Mouse (Mus musculus) cortical plate, adult 2 months (tissue): ENCODE measurements at regions not wholly inside any gene's neighbourhood (a gene's known extent, or its start where the extent isn't known, plus 50 kb on each side); places are given as distances from the start of the nearest gene placed in this dataset.

Source experiments
- H3K27ac ChIP-seq: fragments of 200-500 bp; 2 replicates; pipeline ENCODE4 v1.5.1; 2012; ENCODE audit warnings: low read length, control low read depth, inconsistent platforms; ENCODE audit not compliant: insufficient read depth
- H3K4me1 ChIP-seq: fragments of 200-500 bp; 2 replicates; pipeline ENCODE4 v1.6.1; 2011; ENCODE audit warnings: low read length; ENCODE audit not compliant: control insufficient read depth, insufficient read depth
- H3K4me3 ChIP-seq: fragments of 200-500 bp; 2 replicates; pipeline ENCODE4 v1.5.1; 2011; ENCODE audit warnings: mild to moderate bottlenecking, low read length, control low read depth; ENCODE audit not compliant: insufficient read depth
- CTCF ChIP-seq: fragments of 200-500 bp; IDR thresholded peaks from 2 replicates; pipeline ENCODE4 v1.5.1; 2011; ENCODE audit warnings: mild to moderate bottlenecking, control low read depth, low read length; ENCODE audit not compliant: insufficient read depth; ENCODE audit errors: extremely low read depth
- POLR2A ChIP-seq: fragments of 200-500 bp; IDR thresholded peaks from 2 replicates; pipeline ENCODE4 v1.6.1; 2011; ENCODE audit warnings: mild to moderate bottlenecking, low read length, control low read depth; ENCODE audit not compliant: insufficient read depth; ENCODE audit errors: extremely low read depth

- Histone ChIP-seq H3K4me3 (no peak overlapping the region), H3K4me1 (no peaks in the 10 kb centered on the region), H3K27ac (no peak overlapping the region)
- TF ChIP-seq POLR2A (no peak), CTCF (peak; percentile 31)
Measured at GRCm38 (mm10) chr6:31693047-31693446, 129.3 kb upstream of the Podxl start.

DNA sequence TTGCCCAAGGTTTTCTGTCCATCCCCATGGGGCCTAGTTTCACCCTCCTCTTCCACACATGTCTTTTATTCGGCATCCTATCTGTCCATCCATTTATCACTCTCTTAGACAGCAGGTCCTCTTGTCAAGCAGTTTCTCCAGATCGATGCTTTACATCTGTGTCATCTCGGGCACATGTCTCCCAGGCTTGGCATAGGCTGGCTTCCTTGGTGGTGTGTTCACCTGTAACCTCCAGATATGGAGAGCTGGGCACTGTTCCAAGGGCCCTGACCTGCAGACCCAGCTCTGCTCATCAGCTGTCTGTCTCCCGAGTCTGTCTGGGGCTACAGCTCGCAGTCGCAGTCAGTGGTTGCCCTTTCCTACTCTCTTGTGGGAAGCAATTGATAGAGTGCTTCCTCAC, 128.2 kb upstream of the Podxl start:
- Histone ChIP-seq H3K4me1 (no peaks in the 10 kb centered on the region), H3K27ac (no peak overlapping the region), H3K4me3 (no peak overlapping the region)
- TF ChIP-seq CTCF, result no peak
- no peak for TF ChIP-seq POLR2A

DNA sequence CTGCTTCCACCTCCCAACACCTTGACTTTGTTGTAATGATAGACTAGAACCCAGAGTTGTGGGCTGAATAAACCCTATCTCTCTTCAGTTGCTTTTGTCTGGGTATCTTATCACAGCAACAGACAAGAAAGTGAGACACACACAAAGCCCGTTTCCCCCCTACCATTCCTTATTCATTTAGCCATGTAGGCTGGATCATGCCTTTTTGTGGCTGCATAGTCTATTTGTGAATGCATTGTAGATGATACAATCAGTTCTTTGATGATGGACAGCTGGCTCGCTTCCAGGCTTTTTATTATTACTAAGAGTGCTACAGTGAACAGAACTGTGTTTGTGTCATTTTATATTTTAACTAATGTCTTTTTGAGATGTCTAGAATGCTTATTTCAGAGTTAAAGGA, 116.3 kb upstream of the Podxl start:
- Histone ChIP-seq H3K27ac (no peak overlapping the region), H3K4me3 (no peak overlapping the region), H3K4me1 (no peaks in the 10 kb centered on the region)
- TF ChIP-seq POLR2A, result no peak
- TF ChIP-seq CTCF, result no peak

DNA sequence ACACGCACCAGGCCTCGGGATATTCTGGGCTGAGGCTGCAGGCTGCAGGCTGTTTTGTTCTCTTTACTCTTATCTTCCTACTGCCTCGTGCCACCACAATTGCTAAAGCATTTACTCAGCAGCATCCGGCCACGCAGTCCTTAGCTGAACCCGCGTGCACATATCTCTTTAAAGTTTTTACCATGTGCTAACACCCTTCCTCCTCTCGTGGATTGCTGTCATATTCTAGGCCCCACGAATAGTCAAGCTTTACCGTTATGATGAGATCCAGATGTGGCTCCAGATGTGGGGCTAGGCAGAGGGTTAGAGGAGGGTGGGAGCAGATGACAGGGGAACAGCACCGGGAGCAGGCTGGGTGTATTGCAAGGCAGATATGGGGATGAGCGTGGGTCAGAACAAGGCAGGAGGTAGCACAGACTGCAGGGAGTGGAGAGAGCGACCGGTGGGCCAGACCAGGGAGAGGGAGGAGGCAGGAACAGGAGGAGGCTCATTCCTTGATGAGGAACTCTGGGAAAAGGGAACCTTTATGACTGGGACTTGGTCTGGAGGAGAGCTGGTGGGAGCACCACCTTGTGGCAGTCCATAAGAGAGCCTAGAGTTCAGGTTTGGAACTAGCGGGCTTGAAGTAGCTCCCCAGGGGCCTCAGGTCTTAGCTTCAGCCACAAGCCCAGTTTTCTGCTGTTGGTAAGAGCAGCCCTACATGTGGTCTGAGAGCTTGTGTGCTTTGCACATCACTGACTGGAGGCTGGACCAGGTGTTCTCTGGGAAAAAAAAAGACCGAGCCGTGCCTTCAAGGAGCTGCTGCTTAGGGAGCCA, 102.1 kb upstream of the Podxl start:
- no peak overlapping the region for H3K27ac ChIP-seq
- no peaks in the 10 kb centered on the region for H3K4me1 ChIP-seq
- no peak for TF ChIP-seq CTCF
- TF ChIP-seq POLR2A, result no peak
- H3K4me3 ChIP-seq, result no peak overlapping the region

- Histone ChIP-seq H3K4me3 (no peak overlapping the region), H3K27ac (no peak overlapping the region), H3K4me1 (no peaks in the 10 kb centered on the region)
- TF ChIP-seq POLR2A, result no peak
- TF ChIP-seq CTCF, result peak; percentile 99
Measured at GRCm38 (mm10) chr6:31664495-31664894, 100.7 kb upstream of the Podxl start.

GRCm38 (mm10) chr6:31660778-31661177, 97.0 kb upstream of the Podxl start:
- H3K27ac ChIP-seq, result no peak overlapping the region
- TF ChIP-seq CTCF (peak; percentile 93), POLR2A (no peak)
- 0 out of 2 replicates have a peak, but pooled peaks cover 2% of the 10 kb centered on the region for H3K4me1 ChIP-seq
- H3K4me3 ChIP-seq, result no peak overlapping the region

- no peak for TF ChIP-seq CTCF
- TF ChIP-seq POLR2A, result no peak
- Histone ChIP-seq H3K27ac (no peak overlapping the region), H3K4me3 (no peak overlapping the region), H3K4me1 (0 out of 2 replicates have a peak, but pooled peaks cover 2% of the 10 kb centered on the region)
Measured at GRCm38 (mm10) chr6:31659901-31660300, 96.1 kb upstream of the Podxl start.

- Histone ChIP-seq H3K4me1 (0 out of 2 replicates have a peak, but pooled peaks cover 2% of the 10 kb centered on the region), H3K27ac (no peak overlapping the region), H3K4me3 (no peak overlapping the region)
- no peak for TF ChIP-seq CTCF
- no peak for TF ChIP-seq POLR2A
Measured at GRCm38 (mm10) chr6:31658447-31659199, 94.8 kb upstream of the Podxl start.

GRCm38 (mm10) chr6:31650791-31651476, 87.2 kb upstream of the Podxl start:
- no peaks in the 10 kb centered on the region for H3K4me1 ChIP-seq
- TF ChIP-seq CTCF, result no peak
- no peak for TF ChIP-seq POLR2A
- no peak overlapping the region for H3K27ac ChIP-seq

More at GRCm38 (mm10) chr6:31650791-31651476, 87.2 kb upstream of the Podxl start:
- H3K4me3 ChIP-seq, result no peak overlapping the region
